ENCODE assay signal across 31 mouse cellular contexts in genomic region chr6:85395360-85395759, GRCm38 (mm10). TPM values are rescaled to one million over a fixed set of nuclear protein-coding genes. Genes with fewer than 3 reads are reported as not detected.
DNase-seq lines count a peak whose midpoint lies in the region; ATAC-seq and TF ChIP-seq lines count a peak whose summit lies in the region.
"Had no signal": no experiment of that assay in that cellular context is flagged by ENCODE, and none has a peak within 500 bp of the region (broad histone marks: within the 10 kb centered on the region; RNA-seq: fewer than 3 reads in every experiment).

No protein-coding gene starts in this region.

- intact Hi-C loops in heart, adult 2 months (cut with DNase I), result no loop called here
- intact Hi-C loops in heart, postnatal 25 days (cut with DNase I), result no loop called here

- H3K4me3 ChIP-seq in heart, adult 2 months, result no peak overlapping the region
- H3K4me3 ChIP-seq in E14TG2a.4 (replicated peaks; ENCODE audit: low read length), result no peak overlapping the region
- H3K4me3 ChIP-seq: embryonic facial prominence, embryonic 12.5 days; embryonic facial prominence, embryonic 15.5 days; forebrain, embryonic 12.5 days; forebrain, embryonic 15.5 days; heart, embryonic 10.5 days; heart, embryonic 13.5 days; hindbrain, embryonic 12.5 days; hindbrain, embryonic 15.5 days had no signal

- CTCF ChIA-PET in Patski (lab: Charles Lee), result interaction anchor here (1.7 to 2.7 kb wide), 4 partner anchors 15 to 132 kb away, joined by 4 to 9 read pairs (median 8); no protein-coding TSS in a partner anchor

- H3K4me1 ChIP-seq in heart, adult 2 months (ENCODE audit: control insufficient read depth, insufficient read depth, low read length), result no peaks in the 10 kb centered on the region
- H3K4me1 ChIP-seq in E14TG2a.4 (replicated peaks; ENCODE audit: low read depth, low read length), result peaks cover 19% of the 10 kb centered on the region
- H3K4me1 ChIP-seq: embryonic facial prominence, embryonic 12.5 days; embryonic facial prominence, embryonic 15.5 days; forebrain, embryonic 12.5 days; heart, embryonic 10.5 days; heart, embryonic 13.5 days; hindbrain, embryonic 15.5 days had no signal

- no peaks in the 10 kb centered on the region for H3K9me3 ChIP-seq in E14TG2a.4 (ENCODE audit: low read length)
- H3K9me3 ChIP-seq: embryonic facial prominence, embryonic 12.5 days; embryonic facial prominence, embryonic 15.5 days; forebrain, embryonic 12.5 days; forebrain, embryonic 15.5 days; heart, embryonic 10.5 days; heart, embryonic 13.5 days; hindbrain, embryonic 12.5 days; hindbrain, embryonic 15.5 days had no signal

- no peak for TF ChIP-seq EP300 in heart, adult 2 months (IDR thresholded peaks at IDR 0.05; ENCODE audit: insufficient read depth, low read depth, low read length)

- TF ChIP-seq CTCF in heart, adult 2 months (IDR thresholded peaks at IDR 0.05), result 0 out of 2 replicates have a peak, but pooled peaks have one; percentile 7
- TF ChIP-seq CTCF in E14TG2a.4 (conservative IDR thresholded peaks at IDR 0.05; ENCODE audit: low read length), result peak; percentile 50
- TF ChIP-seq CTCF in Patski (IDR thresholded peaks at IDR 0.05), result peak; percentile 38

- POLR2A ChIA-PET in Patski (lab: Charles Lee), result no interaction called here

- DNase-seq in heart, adult 2 months, result no peak
- no peak for DNase-seq in heart, postnatal 25 days (ENCODE audit: low spot score)
- DNase-seq in Patski (ENCODE audit: low read depth, low spot score), result no peak
- no peak for DNase-seq in cerebellum, postnatal 25 days
- no peak for DNase-seq in cerebellum, postnatal 36 days
- DNase-seq: adrenal gland, adult 8-10 months; adrenal gland, postnatal 25 days; cerebellum, adult 11-12 months; cerebellum, adult 8-10 months; cerebellum, postnatal 10 days; gastrocnemius, postnatal 25 days; heart, adult 18-20 months; heart, postnatal 14 days; kidney, adult 18-20 months had no signal

- no peak overlapping the region for H3K9ac ChIP-seq in heart, adult 2 months (ENCODE audit: low read depth, low read length)
- H3K9ac ChIP-seq: embryonic facial prominence, embryonic 12.5 days; embryonic facial prominence, embryonic 15.5 days; forebrain, embryonic 12.5 days; forebrain, embryonic 15.5 days; heart, embryonic 13.5 days; hindbrain, embryonic 12.5 days; hindbrain, embryonic 15.5 days had no signal

- H3K79me2 ChIP-seq in heart, adult 2 months (replicated peaks; ENCODE audit: control insufficient read depth, insufficient read depth, low read length), result no peaks in the 10 kb centered on the region

- H3K27me3 ChIP-seq in heart, adult 2 months (ENCODE audit: control insufficient read depth, insufficient read depth, low read length), result no peaks in the 10 kb centered on the region
- H3K27me3 ChIP-seq in E14TG2a.4 (ENCODE audit: insufficient read depth, low read length), result 0 out of 2 replicates have a peak, but pooled peaks cover 4% of the 10 kb centered on the region
- no peaks in the 10 kb centered on the region for H3K27me3 ChIP-seq in Patski
- H3K27me3 ChIP-seq: embryonic facial prominence, embryonic 12.5 days; embryonic facial prominence, embryonic 15.5 days; forebrain, embryonic 15.5 days; hindbrain, embryonic 15.5 days had no signal

- 81% methylated on average over 2 of the region's 2 CpGs for WGBS in heart, adult 2 months

- ATAC-seq in Patski, result no peak
- ATAC-seq: activated CD4-positive, CD25-positive, alpha-beta regulatory T cell, adult 4 months; forebrain, embryonic 15.5 days had no signal

- in situ Hi-C loops in Patski (cut with MboI; ENCODE audit: low pct_unique_long_range_greater_than_20kb), result loop anchor here (5.0 kb wide), 1 partner anchor 133 kb away; no protein-coding TSS in a partner anchor

- H3K27ac ChIP-seq in heart, adult 2 months, result no peak overlapping the region
- H3K27ac ChIP-seq: embryonic facial prominence, embryonic 12.5 days; embryonic facial prominence, embryonic 15.5 days; forebrain, embryonic 12.5 days; forebrain, embryonic 15.5 days; heart, embryonic 10.5 days; heart, embryonic 13.5 days; hindbrain, embryonic 12.5 days; hindbrain, embryonic 15.5 days had no signal

- no peak for TF ChIP-seq POLR2A in heart, adult 2 months (IDR thresholded peaks at IDR 0.05; ENCODE audit: insufficient read depth, low read depth, low read length)

- no peaks in the 10 kb centered on the region for H3K36me3 ChIP-seq in heart, adult 2 months (ENCODE audit: control insufficient read depth, insufficient read depth, low read length)
- H3K36me3 ChIP-seq in E14TG2a.4 (ENCODE audit: insufficient read depth, low read length), result no peaks in the 10 kb centered on the region
- H3K36me3 ChIP-seq: embryonic facial prominence, embryonic 12.5 days; embryonic facial prominence, embryonic 15.5 days; forebrain, embryonic 12.5 days; forebrain, embryonic 15.5 days; heart, embryonic 10.5 days; heart, embryonic 13.5 days; hindbrain, embryonic 12.5 days; hindbrain, embryonic 15.5 days had no signal

RNA-seq across cellular contexts. Expression of gene Rab11fip5, which starts 20.9 kb away (rescaled TPM):
- total RNA-seq in heart, adult 2 months (2021), result 10 to 100 TPM; 59.3 to 73.9 TPM
- 41.6 and 55.0 TPM in 2 replicates for polyA plus RNA-seq in heart, adult 2 months (2012; rRNA removed)
- 10 to 100 TPM; 59.9 to 68.6 TPM for total RNA-seq in heart, postnatal 25 days (2021)
- polyA plus RNA-seq in Patski (2021), result 151 TPM

RNA-seq across cellular contexts. Expression of gene Noto, which starts 28.3 kb away (rescaled TPM):
- total RNA-seq in heart, adult 2 months (2021), result not detected
- not detected in 2 replicates for polyA plus RNA-seq in heart, adult 2 months (2012; rRNA removed)
- total RNA-seq in heart, postnatal 25 days (2021), result not detected
- polyA plus RNA-seq in Patski (2021), result not detected
- total RNA-seq: adrenal gland, adult 8-10 months; adrenal gland, postnatal 25 days; common myeloid progenitor, adult 5-6 weeks; gastrocnemius, adult 8-10 months; gastrocnemius, postnatal 25 days; heart, adult 18-20 months; heart, postnatal 14 days; hematopoietic stem cell, adult 5-6 weeks had no signal
- polyA plus RNA-seq: activated CD4-positive, CD25-positive, alpha-beta regulatory T cell, adult 4 months; brain, embryonic 14.5 days; embryonic facial prominence, embryonic 12.5 days; embryonic facial prominence, embryonic 15.5 days; forebrain, embryonic 12.5 days; forebrain, embryonic 15.5 days; gonadal fat pad, adult 2 months; heart, embryonic 10.5 days; heart, embryonic 13.5 days; heart, embryonic 16.5 days; hindbrain, embryonic 12.5 days; hindbrain, embryonic 15.5 days; intestine, embryonic 14.5 days had no signal

RNA-seq across cellular contexts. Expression of gene Smyd5, which starts 36.4 kb away (rescaled TPM):
- 10 to 100 TPM in 1 of 2 experiments, 1 to 10 TPM in 1; 8.1 to 13.6 TPM for total RNA-seq in heart, adult 2 months (2021)
- 13.1 and 13.9 TPM in 2 replicates for polyA plus RNA-seq in heart, adult 2 months (2012; rRNA removed)
- 1 to 10 TPM; 6.5 to 8.7 TPM for total RNA-seq in heart, postnatal 25 days (2021)
- polyA plus RNA-seq in Patski (2021), result 51.8 TPM

RNA-seq across cellular contexts. Expression of gene Cct7, which starts 56.0 kb away (rescaled TPM):
- 100 to 1,000 TPM; 144 to 159 TPM for total RNA-seq in heart, adult 2 months (2021)
- polyA plus RNA-seq in heart, adult 2 months (2012; rRNA removed), result 83.7 and 133 TPM in 2 replicates
- total RNA-seq in heart, postnatal 25 days (2021), result 100 to 1,000 TPM; 133 to 151 TPM
- polyA plus RNA-seq in Patski (2021), result 397 TPM

RNA-seq across cellular contexts. Expression of gene Pradc1, which starts 56.4 kb away (rescaled TPM):
- 10 to 100 TPM in 1 of 2 experiments, 1 to 10 TPM in 1; 8.9 to 11.0 TPM for total RNA-seq in heart, adult 2 months (2021)
- 22.4 and 22.7 TPM in 2 replicates for polyA plus RNA-seq in heart, adult 2 months (2012; rRNA removed)
- 10 to 100 TPM; 10.2 to 13.8 TPM for total RNA-seq in heart, postnatal 25 days (2021)
- polyA plus RNA-seq in Patski (2021), result 14.6 TPM
